10 mouse cellular contexts compared by ENCODE assay signal in the genomic region with DNA sequence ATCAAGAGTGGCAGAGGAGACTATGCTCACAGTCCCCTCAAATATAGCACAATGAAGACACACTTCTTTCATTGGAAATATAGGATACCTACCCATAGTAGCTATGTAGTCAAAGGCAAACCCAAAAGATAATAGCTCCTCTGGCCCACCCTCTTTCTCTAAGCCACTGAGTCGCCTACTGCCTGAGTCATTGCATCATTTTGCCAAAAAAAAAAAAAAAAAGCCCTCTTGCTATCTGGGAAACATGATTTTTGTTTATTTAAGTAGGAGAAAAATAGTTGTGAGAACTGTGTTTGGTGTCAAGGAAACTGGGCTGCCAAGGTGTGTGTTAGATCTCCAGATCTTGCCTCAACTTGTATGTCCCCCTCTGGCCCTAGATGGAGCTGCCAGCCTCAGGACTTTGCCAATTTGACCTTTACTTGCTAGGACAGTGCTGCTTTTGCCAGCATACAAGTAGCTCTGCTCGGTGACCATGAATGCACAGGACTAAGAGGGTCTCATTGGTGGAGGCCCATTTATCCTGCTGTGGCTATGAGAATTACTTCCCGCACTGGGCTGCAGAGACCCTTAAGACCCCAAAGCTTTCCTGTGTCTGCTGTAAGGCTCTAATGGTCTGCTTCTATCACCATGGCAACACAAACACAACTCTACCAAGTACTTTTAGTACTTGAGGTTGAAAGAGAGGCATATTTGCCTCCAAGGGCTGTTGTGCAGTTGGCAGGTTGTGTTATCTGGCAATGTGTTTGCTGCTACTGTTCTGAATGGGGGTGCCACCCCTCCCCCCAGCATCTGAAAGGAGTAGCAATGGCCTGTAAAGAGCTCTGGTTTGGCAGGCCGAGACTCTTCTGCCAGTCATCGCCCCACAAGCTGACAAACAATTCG.
DNase-seq lines count a peak whose midpoint lies in the region; ATAC-seq and TF ChIP-seq lines count a peak whose summit lies in the region.
"Had no signal": no experiment of that assay in that cellular context is flagged by ENCODE, and none has a peak within 500 bp of the region (broad histone marks: within the 10 kb centered on the region; RNA-seq: fewer than 3 reads in every experiment).

No protein-coding gene starts in this region.

- H3K9ac ChIP-seq in midbrain, postnatal 0 days (replicated peaks; ENCODE audit: low read length, poor library complexity, severe bottlenecking) = no peak overlapping the region
- no peak overlapping the region for H3K9ac ChIP-seq in liver, embryonic 12.5 days
- H3K9ac ChIP-seq: embryonic facial prominence, embryonic 15.5 days had no signal

- H3K4me3 ChIP-seq in midbrain, postnatal 0 days (ENCODE audit: low read depth, low read length) = no peak overlapping the region
- H3K4me3 ChIP-seq in liver, embryonic 12.5 days = no peak overlapping the region
- H3K4me3 ChIP-seq: embryonic facial prominence, embryonic 15.5 days had no signal

- ATAC-seq in midbrain, postnatal 0 days (ENCODE audit: low FRiP score) = peak; percentile 76
- ATAC-seq in liver, embryonic 12.5 days = no peak

- no peaks in the 10 kb centered on the region for H3K27me3 ChIP-seq in midbrain, postnatal 0 days (ENCODE audit: insufficient read depth, low read length)
- no peaks in the 10 kb centered on the region for H3K27me3 ChIP-seq in liver, embryonic 12.5 days (replicated peaks)
- H3K27me3 ChIP-seq: embryonic facial prominence, embryonic 15.5 days had no signal

- no peak overlapping the region for H3K4me2 ChIP-seq in midbrain, postnatal 0 days (ENCODE audit: low read depth, low read length, poor library complexity, severe bottlenecking)
- no peak overlapping the region for H3K4me2 ChIP-seq in liver, embryonic 12.5 days
- H3K4me2 ChIP-seq: embryonic facial prominence, embryonic 15.5 days had no signal

- WGBS in midbrain, postnatal 0 days = 43% methylated on average over 6 of the region's 6 CpGs
- 54% methylated on average over 6 of the region's 6 CpGs for WGBS in liver, embryonic 12.5 days (ENCODE audit: insufficient replicate concordance)

- no peak for TF ChIP-seq POLR2A in brain, embryonic 14.5 days (IDR thresholded peaks at IDR 0.05; ENCODE audit: borderline replicate concordance, extremely low read depth, insufficient read depth, insufficient read length, poor library complexity, severe bottlenecking)

- H3K9me3 ChIP-seq in midbrain, postnatal 0 days (ENCODE audit: low read length) = no peaks in the 10 kb centered on the region
- H3K9me3 ChIP-seq in liver, embryonic 12.5 days (replicated peaks) = no peaks in the 10 kb centered on the region
- H3K9me3 ChIP-seq: embryonic facial prominence, embryonic 15.5 days had no signal

- peak; percentile 46 for DNase-seq in layer of hippocampus, adult 11-12 months (ENCODE audit: low spot score)
- DNase-seq in layer of hippocampus, adult 9-10 months (ENCODE audit: low spot score) = no peak
- DNase-seq in brain, embryonic 14.5 days (ENCODE audit: low read depth) = peak; percentile 86
- peak; percentile 37 to 75 for DNase-seq in layer of hippocampus, postnatal 14 days (ENCODE audit: low spot score in 2 of 2)
- DNase-seq in midbrain, postnatal 0 days (ENCODE audit: low spot score) = peak; percentile 81
- no peak for DNase-seq in thymus, postnatal 4 days
- no peak for DNase-seq in gastrocnemius, postnatal 4 days (ENCODE audit: low spot score in 2 of 2)
- DNase-seq: gastrocnemius, postnatal 10 days had no signal

- no peaks in the 10 kb centered on the region for H3K36me3 ChIP-seq in midbrain, postnatal 0 days (ENCODE audit: insufficient read depth, low read length)
- no peaks in the 10 kb centered on the region for H3K36me3 ChIP-seq in liver, embryonic 12.5 days
- H3K36me3 ChIP-seq: embryonic facial prominence, embryonic 15.5 days had no signal

- H3K4me1 ChIP-seq in midbrain, postnatal 0 days (ENCODE audit: insufficient read depth, low read length) = 0 out of 2 replicates have a peak, but pooled peaks cover 3% of the 10 kb centered on the region
- no peaks in the 10 kb centered on the region for H3K4me1 ChIP-seq in liver, embryonic 12.5 days

- TF ChIP-seq CTCF in brain, embryonic 14.5 days (IDR thresholded peaks at IDR 0.05; ENCODE audit: borderline replicate concordance, extremely low read depth, insufficient read depth, insufficient read length) = no peak
- no peak for TF ChIP-seq CTCF in midbrain, postnatal 0 days (IDR thresholded peaks at IDR 0.05)

- 0 out of 2 replicates have a peak overlapping the region, but pooled peaks have one; percentile 43 for H3K27ac ChIP-seq in midbrain, postnatal 0 days (ENCODE audit: low read depth, low read length)
- H3K27ac ChIP-seq in liver, embryonic 12.5 days = no peak overlapping the region
- H3K27ac ChIP-seq: embryonic facial prominence, embryonic 15.5 days had no signal

Comparison
In these comparisons a context has a peak if more than half of its experiments do, and no peak if none do; other contexts are left out.
1. DNase-seq: peak in layer of hippocampus, adult 11-12 months (single experiment), brain, embryonic 14.5 days (single experiment), layer of hippocampus, postnatal 14 days (2 of 2) and midbrain, postnatal 0 days (single experiment); none in layer of hippocampus, adult 9-10 months (single experiment), thymus, postnatal 4 days (single experiment) and gastrocnemius, postnatal 4 days (0 of 2).